Mouse (Mus musculus): Measurements from ENCODE around the gene Alpk1. TPM values are rescaled to one million over a fixed set of nuclear protein-coding genes. Genes with fewer than 3 reads are reported as not detected.

Gene Alpk1
- polyA plus RNA-seq, 1 experiment, result not detected

DNA sequence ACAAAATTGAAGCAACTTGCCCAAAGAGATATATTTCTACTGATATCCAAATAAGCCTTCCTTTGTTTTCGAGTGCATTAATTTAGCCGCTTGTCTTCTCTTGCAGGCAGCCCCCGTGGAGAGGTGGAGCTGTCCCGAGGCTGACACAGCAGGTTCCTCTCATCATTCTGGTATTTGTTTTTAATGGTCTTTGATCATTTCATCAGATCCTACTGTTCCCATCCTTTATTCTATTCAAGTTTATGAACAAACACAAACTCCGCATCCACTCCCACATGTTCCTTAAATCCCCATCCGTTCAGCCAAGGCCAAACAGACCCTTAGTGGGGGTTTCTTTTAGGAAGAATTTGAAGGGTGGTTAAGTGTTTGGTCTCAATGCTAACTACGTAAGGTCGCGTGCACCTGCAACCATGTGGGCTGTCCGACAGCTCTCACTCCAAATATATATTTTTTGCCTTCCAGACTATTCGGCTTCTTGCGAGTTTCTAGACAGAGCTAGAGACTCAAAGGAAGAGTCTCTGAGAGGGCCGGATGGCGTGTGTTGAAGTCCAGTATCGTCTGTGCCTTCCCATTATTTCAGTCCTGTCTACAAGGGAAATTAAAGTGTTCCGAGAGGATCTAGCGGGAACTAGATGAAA is 149.5 kb downstream of the Alpk1 start:
- Histone ChIP-seq H3K4me3 (ENCODE audit: insufficient read depth, low read depth, low read length) (no peak overlapping the region), H3K4me1 (ENCODE audit: control insufficient read depth, insufficient read depth, low read length) (peaks cover 20% of the 10 kb centered on the region), H3K27ac (ENCODE audit: insufficient read depth, low read depth, low read length) (no peak overlapping the region)
- no peak for TF ChIP-seq POLR2A (IDR thresholded peaks at IDR 0.05; ENCODE audit: insufficient read depth, low read depth, low read length)
- no peak for TF ChIP-seq CTCF (IDR thresholded peaks at IDR 0.05; ENCODE audit: insufficient read depth, low read depth, low read length)
- WGBS, result 21% methylated on average over 17 of the region's 17 CpGs

DNA sequence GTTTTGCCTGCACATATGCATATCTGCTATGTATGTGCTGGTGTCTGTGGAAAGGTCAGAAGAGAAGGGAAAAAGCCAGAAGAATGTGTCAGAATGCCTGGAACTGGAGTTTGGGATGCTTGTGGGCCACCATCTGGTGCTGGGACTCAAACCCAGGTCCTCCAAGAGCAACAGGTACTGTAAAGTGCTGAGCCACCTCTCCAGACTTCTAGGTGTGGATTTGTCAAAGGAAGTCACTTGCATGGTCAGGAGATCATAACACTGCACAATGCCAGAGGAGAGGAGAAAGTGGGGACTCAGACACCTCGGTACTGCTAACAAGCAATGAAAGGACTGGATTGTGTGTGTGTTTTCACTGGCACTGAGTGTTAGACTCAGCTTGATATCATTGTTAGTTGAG is 150.1 kb downstream of the Alpk1 start:
- no peak overlapping the region for H3K4me3 ChIP-seq (ENCODE audit: insufficient read depth, low read depth, low read length)
- H3K27ac ChIP-seq (ENCODE audit: insufficient read depth, low read depth, low read length), result no peak overlapping the region
- H3K4me1 ChIP-seq (ENCODE audit: control insufficient read depth, insufficient read depth, low read length), result peaks cover 23% of the 10 kb centered on the region
- TF ChIP-seq POLR2A (IDR thresholded peaks at IDR 0.05; ENCODE audit: insufficient read depth, low read depth, low read length) (no peak), CTCF (IDR thresholded peaks at IDR 0.05; ENCODE audit: insufficient read depth, low read depth, low read length) (no peak)
- WGBS, result 26% methylated on average over 1 of the region's 1 CpGs

DNA sequence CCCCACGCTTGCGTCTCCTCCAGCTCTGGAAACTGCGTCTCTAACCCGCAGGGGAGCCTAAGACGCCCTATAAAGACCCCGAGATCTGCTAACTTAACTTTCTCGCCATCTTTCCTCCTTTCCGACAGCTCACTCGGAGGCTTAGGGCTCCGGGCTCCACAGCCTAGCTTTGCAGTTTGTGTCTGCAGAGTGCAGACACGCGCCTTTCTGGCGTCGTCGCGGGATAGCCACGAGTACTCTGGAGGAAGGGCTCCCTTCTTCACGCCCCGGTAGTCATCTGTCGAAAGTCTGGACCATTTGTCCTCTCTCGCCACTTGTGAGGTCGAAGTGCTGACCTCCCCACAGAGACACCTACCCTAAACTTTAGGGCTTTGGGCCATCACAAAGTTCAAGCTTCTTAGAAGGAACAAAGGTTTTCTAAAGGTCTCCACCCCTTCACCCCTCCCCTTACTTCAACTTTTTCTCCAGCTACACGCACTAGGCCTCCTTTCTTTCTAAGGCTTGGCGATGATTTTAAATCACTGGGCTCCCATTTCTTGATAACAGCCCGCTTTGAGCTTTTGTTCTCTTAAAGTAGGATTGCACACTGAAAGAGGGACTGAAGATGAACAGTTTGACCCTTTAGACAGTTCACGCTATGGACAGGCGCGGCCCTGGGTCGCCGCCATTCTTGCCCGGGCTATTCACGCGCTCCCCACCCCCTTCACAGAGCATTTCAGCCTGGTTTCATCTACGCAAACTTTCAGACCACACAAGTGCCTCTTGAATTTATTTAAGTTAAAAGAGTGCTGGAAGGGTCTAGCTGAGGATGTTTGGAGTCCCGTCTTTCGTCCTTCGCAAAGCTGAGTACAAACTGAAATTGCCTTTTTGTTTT is 151.8 kb downstream of the Alpk1 start:
- no peak overlapping the region for H3K27ac ChIP-seq (ENCODE audit: insufficient read depth, low read depth, low read length)
- H3K4me3 ChIP-seq (ENCODE audit: insufficient read depth, low read depth, low read length), result no peak overlapping the region
- 17% methylated on average over 37 of the region's 37 CpGs for WGBS
- TF ChIP-seq CTCF (IDR thresholded peaks at IDR 0.05; ENCODE audit: insufficient read depth, low read depth, low read length) (no peak), POLR2A (IDR thresholded peaks at IDR 0.05; ENCODE audit: insufficient read depth, low read depth, low read length) (no peak)
- peaks cover 14% of the 10 kb centered on the region for H3K4me1 ChIP-seq (ENCODE audit: control insufficient read depth, insufficient read depth, low read length)

DNA sequence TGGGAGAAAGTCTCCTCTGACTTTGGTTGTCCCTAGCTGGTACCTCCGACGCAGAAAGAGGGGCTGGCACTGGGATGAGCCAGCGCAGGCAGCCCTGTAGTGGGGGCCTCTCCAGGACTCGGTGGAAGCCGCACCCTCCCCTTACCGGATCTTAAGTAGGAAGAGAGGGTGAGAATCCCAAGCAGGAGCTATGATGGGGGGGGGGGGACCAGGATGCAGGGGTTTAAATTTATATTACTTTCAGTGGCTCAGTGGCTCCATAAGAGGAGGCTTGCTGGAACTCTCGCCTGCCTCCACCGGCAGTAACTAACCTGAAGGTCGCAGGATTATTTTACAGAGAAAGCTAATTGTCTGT is 152.4 kb downstream of the Alpk1 start:
- H3K27ac ChIP-seq (ENCODE audit: insufficient read depth, low read depth, low read length), result no peak overlapping the region
- WGBS, result 13% methylated on average over 9 of the region's 9 CpGs
- TF ChIP-seq POLR2A (IDR thresholded peaks at IDR 0.05; ENCODE audit: insufficient read depth, low read depth, low read length) (no peak), CTCF (IDR thresholded peaks at IDR 0.05; ENCODE audit: insufficient read depth, low read depth, low read length) (no peak)
- no peak overlapping the region for H3K4me3 ChIP-seq (ENCODE audit: insufficient read depth, low read depth, low read length)
- peaks cover 8% of the 10 kb centered on the region; the same call in 1 of the 2 replicates for H3K4me1 ChIP-seq (ENCODE audit: control insufficient read depth, insufficient read depth, low read length)

DNA sequence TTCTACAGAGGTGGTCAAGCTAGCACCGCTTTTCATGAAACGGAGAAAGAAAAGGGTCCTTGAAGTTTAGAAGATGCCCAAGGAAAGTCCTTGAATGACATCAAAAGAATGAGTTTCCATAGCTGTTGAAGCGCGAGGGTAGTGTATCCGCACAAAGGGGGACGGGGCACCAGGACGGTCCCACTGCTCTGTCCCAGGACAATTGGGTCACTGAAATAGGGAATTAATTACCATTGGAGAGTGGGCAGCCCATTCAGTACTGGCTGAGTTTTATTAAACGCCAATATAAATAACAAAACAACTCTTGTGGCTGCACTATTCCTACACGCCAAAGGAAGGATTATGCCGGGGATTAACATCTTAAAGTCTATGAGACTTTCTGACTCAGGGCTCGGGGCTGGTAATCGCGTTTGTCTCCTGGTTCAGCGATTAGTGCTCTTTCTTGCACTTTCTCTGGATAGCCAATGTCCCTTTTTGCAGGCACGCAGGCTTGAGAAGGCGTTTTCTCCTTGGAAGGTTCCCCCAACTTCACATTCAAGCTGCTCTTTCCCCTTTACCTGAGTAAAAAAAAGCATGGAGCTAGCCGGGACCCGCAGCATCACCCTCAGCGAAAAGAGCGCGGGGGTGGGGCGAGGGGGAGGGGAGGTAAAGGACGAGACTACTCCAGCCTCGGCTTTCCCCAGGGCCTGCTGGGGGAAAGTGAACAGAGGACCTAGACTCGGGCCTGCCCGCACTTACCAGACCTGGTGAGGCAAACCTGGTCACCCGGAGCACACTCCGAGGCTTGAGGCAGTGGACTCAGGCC is 153.0 kb downstream of the Alpk1 start:
- Histone ChIP-seq H3K27ac (ENCODE audit: insufficient read depth, low read depth, low read length) (no peak overlapping the region), H3K4me1 (ENCODE audit: control insufficient read depth, insufficient read depth, low read length) (peaks cover 4% of the 10 kb centered on the region; the same call in 1 of the 2 replicates), H3K4me3 (ENCODE audit: insufficient read depth, low read depth, low read length) (no peak overlapping the region)
- TF ChIP-seq POLR2A (IDR thresholded peaks at IDR 0.05; ENCODE audit: insufficient read depth, low read depth, low read length) (no peak), CTCF (IDR thresholded peaks at IDR 0.05; ENCODE audit: insufficient read depth, low read depth, low read length) (no peak)
- WGBS, result 7% methylated on average over 28 of the region's 28 CpGs

DNA sequence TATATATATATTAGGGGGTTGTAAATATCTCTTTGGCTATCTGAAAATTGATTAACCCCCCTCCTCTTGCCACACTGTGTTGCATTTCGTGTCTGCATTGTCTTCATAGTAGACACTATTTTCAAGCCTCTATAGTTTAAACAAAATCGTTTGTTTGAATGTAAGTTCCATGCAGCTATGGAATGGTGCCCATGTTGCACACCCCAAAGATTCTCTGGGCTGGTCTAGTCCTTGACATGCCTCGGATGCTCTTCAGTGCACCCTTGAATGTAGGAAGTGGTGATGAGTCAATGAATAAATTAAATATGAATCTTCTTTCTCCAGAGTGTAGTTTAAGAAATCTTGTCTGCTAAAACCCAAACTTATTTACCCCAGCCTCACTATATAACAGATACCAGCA is 153.8 kb downstream of the Alpk1 start:
- TF ChIP-seq POLR2A (IDR thresholded peaks at IDR 0.05; ENCODE audit: insufficient read depth, low read depth, low read length) (no peak), CTCF (IDR thresholded peaks at IDR 0.05; ENCODE audit: insufficient read depth, low read depth, low read length) (no peak)
- WGBS, result 16% methylated on average over 3 of the region's 3 CpGs
- H3K27ac ChIP-seq (ENCODE audit: insufficient read depth, low read depth, low read length), result no peak overlapping the region
- H3K4me3 ChIP-seq (ENCODE audit: insufficient read depth, low read depth, low read length), result no peak overlapping the region
- peaks cover 4% of the 10 kb centered on the region; the same call in 1 of the 2 replicates for H3K4me1 ChIP-seq (ENCODE audit: control insufficient read depth, insufficient read depth, low read length)

DNA sequence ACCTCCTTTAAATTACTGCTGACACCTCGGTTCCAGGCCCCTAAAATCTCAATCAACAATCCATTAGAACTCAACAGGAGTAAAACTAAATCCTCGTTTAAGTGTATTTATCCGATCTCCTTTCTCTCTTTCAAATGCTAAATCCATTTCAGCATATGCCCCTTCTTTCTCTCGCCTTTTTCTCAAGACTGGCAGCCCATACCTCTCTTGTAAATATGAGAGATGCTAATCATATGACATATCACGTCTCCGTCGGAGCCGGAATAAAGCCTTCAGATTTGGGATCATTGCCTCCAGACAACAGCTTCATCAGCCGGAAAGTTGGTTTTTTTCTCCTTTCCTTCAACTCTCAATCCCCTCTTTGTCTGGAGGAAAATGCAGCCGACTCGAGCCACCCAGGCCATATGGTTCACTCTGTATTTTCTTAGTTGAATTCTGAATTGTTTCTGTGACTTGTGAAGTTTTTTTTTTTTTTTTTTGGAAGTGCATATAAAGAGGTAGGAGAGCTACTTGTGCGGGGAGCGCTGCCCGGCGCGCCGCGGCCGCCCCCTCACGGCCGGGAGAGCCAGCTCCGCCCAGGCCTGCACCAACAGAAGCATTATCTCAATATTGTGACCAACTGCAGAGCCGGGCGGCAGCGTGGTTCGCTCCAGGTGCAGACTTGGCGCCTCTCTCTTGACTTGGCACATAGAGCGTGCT is 154.5 kb downstream of the Alpk1 start:
- WGBS, result 4% methylated on average over 28 of the region's 28 CpGs
- peaks cover 4% of the 10 kb centered on the region; the same call in 1 of the 2 replicates for H3K4me1 ChIP-seq (ENCODE audit: control insufficient read depth, insufficient read depth, low read length)
- no peak overlapping the region for H3K4me3 ChIP-seq (ENCODE audit: insufficient read depth, low read depth, low read length)
- TF ChIP-seq POLR2A (IDR thresholded peaks at IDR 0.05; ENCODE audit: insufficient read depth, low read depth, low read length) (no peak), CTCF (IDR thresholded peaks at IDR 0.05; ENCODE audit: insufficient read depth, low read depth, low read length) (no peak)
- no peak overlapping the region for H3K27ac ChIP-seq (ENCODE audit: insufficient read depth, low read depth, low read length)

DNA sequence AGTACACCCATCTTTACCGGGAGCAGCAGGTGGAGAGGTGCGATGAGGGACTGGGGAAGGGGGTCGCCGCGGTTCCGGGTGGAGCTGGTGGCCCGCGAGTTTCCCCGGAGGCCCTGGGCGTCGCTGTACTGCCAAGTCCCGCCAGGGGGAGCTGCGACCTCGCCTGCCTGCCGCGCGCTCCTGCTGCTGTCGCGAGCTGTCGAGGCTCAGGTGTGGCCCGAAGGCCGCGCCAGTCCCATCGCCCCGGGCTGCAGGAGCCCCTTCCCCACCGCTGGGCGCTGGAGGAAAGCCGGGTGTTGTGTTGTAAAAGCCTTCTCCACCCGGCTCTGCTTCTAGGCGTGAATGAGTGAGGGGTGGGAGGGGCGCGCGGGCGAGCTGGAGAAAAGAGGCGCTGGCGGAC is 155.0 kb downstream of the Alpk1 start:
- H3K27ac ChIP-seq (ENCODE audit: insufficient read depth, low read depth, low read length), result no peak overlapping the region
- H3K4me3 ChIP-seq (ENCODE audit: insufficient read depth, low read depth, low read length), result 0 out of 2 replicates have a peak overlapping the region, but pooled peaks have one; percentile 6
- peak; percentile 76; the same call in 1 of the 2 replicates for TF ChIP-seq CTCF (IDR thresholded peaks at IDR 0.05; ENCODE audit: insufficient read depth, low read depth, low read length)
- no peak for TF ChIP-seq POLR2A (IDR thresholded peaks at IDR 0.05; ENCODE audit: insufficient read depth, low read depth, low read length)
- under 1% methylated on average over 36 of the region's 36 CpGs for WGBS
- H3K4me1 ChIP-seq (ENCODE audit: control insufficient read depth, insufficient read depth, low read length), result peaks cover 4% of the 10 kb centered on the region; the same call in 1 of the 2 replicates

Other genes starting within 250 kb of the Alpk1 start
- not detected in 2 replicates for gene Larp7, start 227.2 kb downstream of the Alpk1 start, polyA plus RNA-seq (2012; ENCODE audit: insufficient read depth, insufficient read length, low replicate concordance, missing spikeins)
- gene Zgrf1, start 227.0 kb downstream of the Alpk1 start, polyA plus RNA-seq (2012; ENCODE audit: insufficient read depth, insufficient read length, low replicate concordance, missing spikeins), result not detected in 2 replicates
- gene Neurog2, start 147.4 kb downstream of the Alpk1 start, polyA plus RNA-seq (2012; ENCODE audit: insufficient read depth, insufficient read length, low replicate concordance, missing spikeins), result not detected in 2 replicates
- not detected in 2 replicates for gene Tifa, start 9.3 kb upstream of the Alpk1 start, polyA plus RNA-seq (2012; ENCODE audit: insufficient read depth, insufficient read length, low replicate concordance, missing spikeins)
- gene Ap1ar, start 57.0 kb upstream of the Alpk1 start, polyA plus RNA-seq (2012; ENCODE audit: insufficient read depth, insufficient read length, low replicate concordance, missing spikeins), result not detected in 2 replicates
- not detected in 2 replicates for gene Fam241a, start 115.8 kb upstream of the Alpk1 start, polyA plus RNA-seq (2012; ENCODE audit: insufficient read depth, insufficient read length, low replicate concordance, missing spikeins)

Measured in olfactory bulb, adult 2 months (tissue).